Mouse (Mus musculus) lung, postnatal 25 days (tissue): Measurements from ENCODE around the gene Prune2.
A peak's percentile ranks its signal among the peaks of the same experiment; 100 is the strongest.

ENCODE experiments used
- DNase-seq: peaks from one replicate; pipeline ENCODE4 v3.0.0; 2022; ENCODE audit warnings: low spot score

Prune2 gene

GRCm38 (mm10) chr19:17006220-17006907 lies 50.4 kb downstream of the Prune2 start:
- no peak for DNase-seq

DNA sequence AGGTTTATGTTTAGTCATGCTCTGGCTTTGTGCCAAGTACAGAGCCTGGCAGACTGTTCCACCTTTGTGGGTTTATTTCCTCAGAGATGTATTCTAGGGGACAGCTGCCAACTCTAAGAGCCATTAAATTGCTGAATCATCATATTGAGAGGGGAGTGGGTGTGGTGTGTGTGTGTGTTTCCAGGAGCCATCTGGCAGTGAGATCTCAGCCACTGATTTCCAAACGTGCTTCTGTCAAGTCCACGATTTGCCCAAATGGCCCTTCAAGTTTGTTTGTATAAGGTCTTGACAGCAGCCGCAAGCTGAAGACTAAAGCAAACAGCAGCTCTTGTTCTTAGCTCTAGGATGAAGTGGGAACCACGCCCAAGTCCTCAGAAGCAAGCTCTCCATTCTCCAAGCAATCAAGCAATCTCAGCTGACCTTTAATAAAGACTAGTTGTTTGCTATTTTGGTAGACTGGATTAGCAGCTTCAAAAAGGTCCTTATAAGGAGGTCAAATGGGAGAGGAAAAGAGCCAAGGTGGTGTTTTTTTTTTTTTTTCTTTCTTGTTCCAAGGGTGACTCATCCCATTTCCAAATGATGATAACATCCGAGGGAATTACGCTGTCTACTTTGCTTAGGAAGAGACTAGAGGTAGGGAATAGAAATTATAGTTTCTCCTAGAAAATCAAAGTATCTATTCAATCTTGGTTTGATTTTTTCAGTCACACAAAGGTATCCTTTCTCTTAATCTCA lies 55.5 kb downstream of the Prune2 start:
- peak; percentile 91 for DNase-seq

DNA sequence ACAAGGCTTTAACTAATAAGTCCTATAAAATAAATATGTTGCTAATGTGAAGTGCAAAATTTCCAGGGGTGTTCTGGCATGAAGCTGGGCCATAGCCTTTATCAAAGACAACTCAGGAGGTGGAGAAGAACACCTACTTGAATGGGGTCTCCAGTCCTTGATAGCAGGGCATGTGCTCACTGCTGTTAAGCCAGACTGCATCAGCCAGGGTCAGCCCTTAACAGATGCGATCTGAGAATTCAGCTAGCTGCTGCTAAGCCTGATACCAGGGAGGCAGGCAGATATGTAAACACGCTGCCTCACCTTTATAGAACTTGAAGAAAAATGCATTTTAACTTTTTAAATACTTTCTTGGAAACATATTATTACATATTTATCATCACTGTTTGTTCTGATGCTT lies 57.2 kb downstream of the Prune2 start:
- no peak for DNase-seq

DNA sequence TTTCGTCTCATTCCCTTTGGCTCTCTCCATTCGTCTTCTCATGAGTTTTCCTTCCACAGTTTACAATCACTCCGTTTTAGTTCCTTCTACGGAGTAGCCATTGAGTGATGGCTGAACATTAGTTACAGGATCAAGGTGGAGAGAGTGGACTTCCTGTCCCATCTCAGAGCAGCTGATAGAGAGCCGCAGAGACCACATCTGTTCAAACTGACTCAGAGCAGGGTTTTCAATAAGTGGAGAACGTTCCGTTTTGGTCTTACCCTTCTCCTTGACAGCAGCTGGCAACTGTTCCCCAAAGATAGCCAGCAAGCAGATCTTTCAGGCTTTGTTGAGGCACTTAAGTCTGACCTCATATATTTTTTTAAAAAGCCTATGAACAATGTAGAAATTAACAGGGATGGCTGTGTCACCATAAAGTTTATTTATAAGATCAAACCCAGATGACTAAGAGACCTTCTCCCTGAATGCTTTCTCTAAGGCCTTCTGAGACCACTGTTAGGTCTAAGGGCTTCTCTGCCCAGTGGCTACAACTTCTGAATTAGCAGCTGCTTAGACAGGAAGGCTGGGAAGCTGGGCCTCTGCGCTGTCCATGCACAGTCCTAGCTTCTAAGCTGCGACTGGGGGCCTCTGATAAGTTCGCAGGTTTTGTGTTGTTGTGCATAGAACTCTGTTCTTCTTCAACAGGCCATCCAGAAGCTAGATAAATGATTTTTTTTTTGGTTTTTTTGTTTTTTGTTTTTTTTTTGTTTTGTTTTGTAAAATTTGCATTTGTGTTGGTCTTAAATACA lies 58.6 kb downstream of the Prune2 start:
- DNase-seq = no peak

DNA sequence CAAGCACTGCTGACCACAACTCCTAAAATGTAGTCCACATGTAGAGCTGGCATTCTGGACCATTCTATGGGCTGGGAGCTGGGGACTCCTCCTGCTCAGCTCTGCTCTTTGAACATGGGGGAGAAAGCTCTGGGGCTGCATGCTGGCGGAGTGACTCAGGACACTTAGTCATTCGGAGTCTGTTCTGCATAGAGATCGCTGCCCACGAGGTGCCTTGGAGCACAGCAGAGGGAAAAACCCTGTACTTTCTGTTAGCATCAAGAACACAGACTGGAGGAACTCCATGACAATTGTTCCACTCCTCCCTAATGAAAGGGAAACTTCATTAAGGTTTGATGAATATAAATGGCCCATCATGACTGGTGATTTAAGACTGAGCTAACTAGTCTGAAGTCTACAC lies 68.8 kb downstream of the Prune2 start:
- no peak for DNase-seq

- peak; percentile 46 for DNase-seq
Observed at GRCm38 (mm10) chr19:17030276-17030675, 74.4 kb downstream of the Prune2 start.

- no peak for DNase-seq
Observed at GRCm38 (mm10) chr19:17032314-17032713, 76.4 kb downstream of the Prune2 start.

DNA sequence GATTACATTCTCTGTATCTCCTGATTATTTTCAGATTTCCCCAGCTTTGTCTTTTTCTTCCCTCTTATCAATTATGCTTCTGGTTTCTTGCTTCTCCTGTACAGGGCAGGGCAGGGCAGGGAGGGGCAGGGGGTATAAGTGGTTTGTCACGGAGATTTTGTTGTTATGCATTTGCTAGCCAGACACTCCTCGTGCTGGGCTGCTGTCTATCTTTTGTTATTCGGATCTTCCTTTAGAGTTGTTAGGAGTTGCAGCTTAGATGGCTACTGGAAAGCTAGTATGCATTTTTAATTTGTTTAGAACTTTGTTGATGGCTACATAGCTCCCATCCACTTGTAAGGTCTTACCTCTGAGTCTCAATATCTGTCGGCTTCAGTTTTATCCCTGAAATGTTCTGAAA lies 91.0 kb downstream of the Prune2 start:
- no peak for DNase-seq

DNA sequence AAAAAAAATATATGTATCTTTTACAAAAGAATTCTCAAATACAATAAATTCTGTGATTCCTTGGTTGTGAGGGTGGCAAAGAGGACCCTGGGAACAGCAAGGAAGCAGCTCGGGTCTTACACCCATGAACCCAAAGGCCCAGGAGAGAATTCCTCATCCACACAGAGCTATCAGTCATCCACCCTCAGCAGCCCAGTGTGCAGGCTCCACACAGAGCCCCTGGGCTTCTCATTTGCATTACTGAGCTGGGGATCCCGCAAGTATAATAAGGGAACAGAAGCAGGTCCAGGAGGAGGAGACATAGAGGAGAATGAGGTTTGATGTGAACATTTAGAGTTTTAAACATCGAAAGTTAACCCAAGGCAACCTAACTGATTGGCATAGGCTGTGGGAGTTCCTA lies 100.0 kb downstream of the Prune2 start:
- no peak for DNase-seq

DNA sequence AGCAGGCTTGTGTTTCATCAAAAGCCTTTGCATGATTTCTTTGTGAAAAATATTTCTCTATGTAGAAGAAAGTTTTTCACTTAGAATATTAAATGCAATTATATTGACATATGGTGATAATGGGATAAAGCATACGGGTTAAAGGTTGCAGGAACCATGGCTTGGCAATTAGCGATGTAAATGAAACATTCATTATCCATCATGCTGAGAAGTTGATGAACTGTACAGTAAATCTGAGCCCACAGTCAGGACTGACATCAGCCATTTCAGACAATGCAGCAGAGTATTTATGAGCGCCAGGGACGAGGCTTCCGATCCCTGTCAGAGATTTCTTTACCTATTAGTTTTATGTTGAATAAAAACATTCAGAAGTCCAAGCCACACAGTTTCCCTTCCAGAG lies 104.2 kb downstream of the Prune2 start:
- no peak for DNase-seq

DNA sequence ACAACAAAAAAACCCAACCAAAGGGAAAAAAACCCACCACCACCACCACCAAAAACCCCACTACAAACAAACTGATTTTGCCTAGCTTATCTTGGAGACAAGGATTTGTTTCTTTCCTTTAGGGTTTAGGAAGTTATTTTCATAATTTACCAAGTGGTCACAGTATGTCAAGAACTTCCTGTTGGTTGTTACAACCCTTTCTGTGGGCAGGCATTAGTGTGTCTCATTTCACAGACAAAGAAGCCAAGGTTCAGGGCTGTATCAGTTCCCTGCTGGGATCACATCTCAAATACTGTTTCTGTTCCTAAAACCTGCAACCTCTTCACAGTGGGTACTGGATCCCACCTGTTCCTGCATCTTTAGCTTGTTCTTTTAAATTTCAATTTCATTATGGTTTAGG lies 108.5 kb downstream of the Prune2 start:
- DNase-seq = no peak

DNA sequence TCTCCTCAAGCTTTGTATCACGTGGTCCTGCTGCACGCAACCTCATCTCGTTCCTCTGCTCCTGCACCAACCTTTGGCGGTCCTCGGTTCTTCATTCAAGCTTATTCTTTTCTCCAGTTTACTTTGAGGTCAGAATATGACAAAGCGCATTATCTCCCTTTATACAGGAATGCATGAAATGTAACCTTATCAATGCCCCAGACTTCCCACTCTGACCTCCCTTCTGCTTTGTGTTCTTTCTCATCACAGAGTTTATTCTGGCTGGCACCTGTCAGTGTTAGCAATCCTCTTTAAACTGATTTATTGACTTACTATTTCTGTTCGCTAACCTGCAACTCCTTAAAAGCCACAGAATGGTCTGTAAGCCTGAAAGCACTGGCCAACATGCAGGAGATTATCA lies 113.1 kb downstream of the Prune2 start:
- DNase-seq = no peak

DNA sequence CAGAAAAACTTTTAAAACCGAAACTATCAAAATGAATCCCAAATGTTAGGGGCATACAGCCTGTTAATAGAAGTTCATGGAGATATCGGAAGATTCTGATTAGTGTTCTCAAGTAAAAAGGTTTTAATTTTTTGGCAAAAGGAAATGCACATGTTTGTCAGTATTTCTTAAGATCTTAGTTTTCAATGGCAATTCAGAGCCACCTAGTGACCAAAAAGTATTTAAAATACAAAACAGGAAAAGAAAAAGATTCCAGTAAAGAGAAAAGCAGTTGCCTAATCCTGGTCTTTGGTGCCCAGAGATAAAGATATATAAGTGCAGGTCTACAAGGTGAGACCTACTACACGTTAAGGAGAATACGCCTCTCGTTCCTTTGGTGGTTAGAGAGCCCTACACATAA lies 115.3 kb downstream of the Prune2 start:
- DNase-seq = no peak

GRCm38 (mm10) chr19:17072245-17072644 lies 116.3 kb downstream of the Prune2 start:
- DNase-seq = no peak

GRCm38 (mm10) chr19:17078643-17079316 lies 122.9 kb downstream of the Prune2 start:
- no peak for DNase-seq

DNA sequence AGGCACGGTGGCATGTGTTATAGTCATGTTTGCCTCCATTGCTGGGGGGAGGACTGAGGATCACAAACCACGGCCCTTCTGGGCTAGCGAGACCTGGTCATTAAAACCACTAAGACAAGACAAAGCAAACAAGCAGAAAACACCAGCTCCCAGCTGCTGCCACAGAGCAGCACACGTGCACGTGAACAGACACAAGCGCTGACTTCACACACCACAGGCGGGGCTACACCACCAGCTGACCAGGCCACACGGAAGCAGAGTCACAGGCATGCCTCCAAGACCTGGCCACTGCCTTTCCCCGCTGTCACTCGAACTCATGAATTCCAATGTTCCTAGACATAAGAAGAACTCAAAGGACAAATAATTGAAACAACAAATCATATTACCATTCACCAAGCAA lies 125.5 kb downstream of the Prune2 start:
- DNase-seq = no peak

- no peak for DNase-seq
Observed at GRCm38 (mm10) chr19:17094067-17094466, 138.1 kb downstream of the Prune2 start.

DNA sequence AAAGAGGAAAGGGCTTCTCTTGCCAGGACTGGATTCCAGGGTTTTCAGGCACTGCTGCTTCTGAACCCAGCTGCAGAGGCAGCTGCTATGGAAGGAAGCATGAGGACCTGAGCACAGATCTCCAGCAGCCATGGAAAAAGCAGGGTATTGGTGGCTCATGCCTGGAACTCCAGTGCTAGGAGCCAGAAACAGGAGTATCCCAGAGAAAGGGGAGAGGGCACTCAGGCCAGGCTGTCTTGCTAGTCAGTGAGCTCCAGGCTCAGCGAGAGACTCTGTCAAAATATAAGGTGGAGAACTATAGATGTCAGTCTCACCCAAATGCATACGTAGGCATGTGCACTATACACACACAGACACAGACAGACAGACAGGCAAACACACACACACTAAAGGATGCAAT lies 140.4 kb downstream of the Prune2 start:
- DNase-seq = no peak

- DNase-seq = no peak
Observed at GRCm38 (mm10) chr19:17097210-17097609, 141.3 kb downstream of the Prune2 start.

- no peak for DNase-seq
Observed at GRCm38 (mm10) chr19:17108782-17109181, 152.9 kb downstream of the Prune2 start.

- peak; percentile 44 for DNase-seq
Observed at GRCm38 (mm10) chr19:17124034-17124735, 168.3 kb downstream of the Prune2 start.

DNA sequence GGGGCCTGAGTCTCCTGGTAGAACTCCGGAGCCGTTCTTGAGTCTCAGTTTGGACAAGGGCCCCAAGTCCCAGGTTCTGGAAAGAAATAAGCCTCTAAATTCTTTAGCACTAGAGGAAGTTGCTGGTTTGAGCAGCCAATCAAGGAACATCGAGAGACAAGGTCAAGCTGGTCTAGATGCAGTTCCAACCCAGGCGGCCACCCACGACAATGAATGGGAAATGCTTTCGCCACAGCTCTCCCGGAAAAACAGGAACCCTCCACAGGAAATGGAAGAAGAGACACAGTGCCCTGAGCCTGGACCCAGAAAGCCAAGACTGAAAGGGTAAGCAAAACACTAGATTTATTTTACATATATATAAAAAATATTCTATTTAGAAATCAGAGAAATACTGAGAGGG lies 169.5 kb downstream of the Prune2 start:
- no peak for DNase-seq
